Mouse (Mus musculus) forebrain, embryonic 10.5 days (tissue): Measurements from ENCODE around the gene Adi1. TPM values are rescaled to one million over a fixed set of nuclear protein-coding genes. Genes with fewer than 3 reads are reported as not detected.
A peak's percentile ranks its signal among the peaks of the same experiment; 100 is the strongest.

Source experiments
- DNase-seq: peaks from one replicate; pipeline ENCODE4 v3.0.0-alpha.2; 2017; ENCODE audit warnings: low spot score; ENCODE audit errors: extremely low spot score
- H3K27ac ChIP-seq: fragments of 300-500 bp; sonication (generic); 2 replicates; pipeline ENCODE4 v1.5.1; 2016; ENCODE audit warnings: mild to moderate bottlenecking
- H3K27me3 ChIP-seq: fragments of 300-500 bp; sonication (generic); 2 replicates; pipeline ENCODE4 v1.6.1; 2016; ENCODE audit warnings: mild to moderate bottlenecking; ENCODE audit not compliant: poor library complexity, severe bottlenecking
- H3K36me3 ChIP-seq: fragments of 300-500 bp; sonication (generic); replicated peaks from 2 replicates; pipeline ENCODE4 v1.6.1; 2016; ENCODE audit warnings: mild to moderate bottlenecking, moderate library complexity
- H3K4me1 ChIP-seq: fragments of 300-500 bp; sonication (generic); 2 replicates; pipeline ENCODE4 v1.6.1; 2016
- H3K4me3 ChIP-seq: fragments of 300-500 bp; sonication (generic); 2 replicates; pipeline ENCODE4 v1.5.1; 2016; ENCODE audit warnings: mild to moderate bottlenecking, moderate library complexity
- H3K9me3 ChIP-seq: fragments of 300-500 bp; sonication (generic); 2 replicates; pipeline ENCODE4 v1.6.1; 2016; ENCODE audit warnings: mild to moderate bottlenecking, moderate library complexity
- WGBS: fragments of 180-500 bp; shearing (Covaris S2); methylation state at CpG from one replicate; pipeline ENCODE4 v1.1.7; 2016; 5-methylcytosine and 5-hydroxymethylcytosine counted together
- polyA plus RNA-seq: library from polyadenylated mRNA; unstranded; fragments of >200 nt; fragmentation: Nextera tagmentation; extraction: Ambion mirVana; gene quantifications from 2 replicates; pipeline ENCODE4 v1.2.1, GENCODE M21; 2016

Gene Adi1
- polyA plus RNA-seq, 1 experiment from 2014 or later: 59.2 TPM

DNA sequence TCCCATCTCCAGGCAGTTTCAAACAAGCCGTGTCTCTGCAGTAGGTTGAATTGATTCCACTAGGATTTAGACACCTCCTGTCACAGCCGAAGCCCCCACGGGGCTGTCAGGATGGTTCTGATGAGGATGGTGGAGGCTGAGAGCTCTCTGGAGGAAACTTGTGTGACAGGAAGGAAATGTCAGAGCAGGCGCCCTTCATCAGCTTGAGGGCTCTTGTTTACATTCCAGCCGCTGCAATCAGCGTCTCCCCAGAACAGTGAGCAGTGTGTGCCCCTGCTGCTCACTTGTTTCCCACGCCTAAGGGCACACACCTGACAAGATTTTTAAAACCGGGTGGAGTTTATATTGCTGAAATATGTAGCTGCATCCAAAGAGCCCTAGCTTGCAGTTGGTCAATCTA lies 7.7 kb upstream of the Adi1 start:
- 56% methylated on average over 8 of the region's 8 CpGs for WGBS
- H3K9me3 ChIP-seq: no peaks in the 10 kb centered on the region
- DNase-seq: no peak

GRCm38 (mm10) chr12:28674038-28674720 lies 852 bp upstream of the Adi1 start:
- H3K27ac ChIP-seq: no peak overlapping the region
- peaks cover 20% of the 10 kb centered on the region for H3K36me3 ChIP-seq
- 85% methylated on average over 10 of the region's 10 CpGs for WGBS
- no peaks in the 10 kb centered on the region for H3K27me3 ChIP-seq
- H3K4me1 ChIP-seq: peaks cover 19% of the 10 kb centered on the region
- DNase-seq: no peak
- H3K4me3 ChIP-seq: peak overlapping the region; percentile 61
- H3K9me3 ChIP-seq: no peaks in the 10 kb centered on the region; the same call in 1 of the 2 replicates

More for the DNA sequence above, 7.7 kb upstream of the Adi1 start:
- Histone ChIP-seq H3K27ac (no peak overlapping the region), H3K4me3 (no peak overlapping the region), H3K27me3 (no peaks in the 10 kb centered on the region), H3K4me1 (peaks cover 17% of the 10 kb centered on the region), H3K36me3 (peaks cover 4% of the 10 kb centered on the region)

- no peaks in the 10 kb centered on the region; the same call in 1 of the 2 replicates for H3K9me3 ChIP-seq
- peak overlapping the region; percentile 61 for H3K4me3 ChIP-seq
- no peaks in the 10 kb centered on the region for H3K27me3 ChIP-seq
- 76% methylated on average over 5 of the region's 5 CpGs for WGBS
- peaks cover 19% of the 10 kb centered on the region for H3K4me1 ChIP-seq
- H3K27ac ChIP-seq: peak overlapping the region; percentile 89
- DNase-seq: no peak
- peaks cover 30% of the 10 kb centered on the region for H3K36me3 ChIP-seq
Measured at GRCm38 (mm10) chr12:28675925-28676209, 836 bp downstream of the Adi1 start.

DNA sequence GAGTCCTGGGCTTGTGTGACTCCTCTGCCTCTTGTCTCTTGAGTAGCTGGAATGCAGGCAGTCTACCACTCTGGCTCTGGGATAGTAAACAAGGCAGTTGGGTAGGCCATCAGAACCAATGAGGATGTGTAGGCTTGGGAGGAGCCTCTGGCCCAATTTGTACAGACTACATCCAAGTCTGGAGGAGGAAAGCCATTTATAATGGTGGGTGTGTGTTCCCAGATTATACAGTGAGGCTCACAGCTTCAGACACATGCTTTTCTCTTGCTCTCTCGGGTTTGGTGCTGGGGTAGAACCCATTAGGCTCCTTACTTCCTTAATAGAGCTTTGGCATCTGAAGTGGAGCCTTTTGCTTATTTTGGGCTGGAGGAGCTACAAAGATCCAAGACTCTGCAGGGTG lies 9.6 kb downstream of the Adi1 start:
- WGBS: 88% methylated on average over 1 of the region's 1 CpGs
- no peak overlapping the region for H3K27ac ChIP-seq
- H3K27me3 ChIP-seq: no peaks in the 10 kb centered on the region
- peaks cover 4% of the 10 kb centered on the region; the same call in 1 of the 2 replicates for H3K4me1 ChIP-seq
- peaks cover 47% of the 10 kb centered on the region for H3K36me3 ChIP-seq
- no peak for DNase-seq
- no peak overlapping the region for H3K4me3 ChIP-seq
- no peaks in the 10 kb centered on the region for H3K9me3 ChIP-seq

GRCm38 (mm10) chr12:28685771-28686170 lies 10.7 kb downstream of the Adi1 start:
- DNase-seq: no peak
- no peaks in the 10 kb centered on the region for H3K27me3 ChIP-seq
- peaks cover 4% of the 10 kb centered on the region; the same call in 1 of the 2 replicates for H3K4me1 ChIP-seq
- H3K36me3 ChIP-seq: peaks cover 53% of the 10 kb centered on the region
- WGBS: 81% methylated on average over 3 of the region's 3 CpGs
- no peak overlapping the region for H3K4me3 ChIP-seq
- no peak overlapping the region for H3K27ac ChIP-seq
- no peaks in the 10 kb centered on the region for H3K9me3 ChIP-seq

GRCm38 (mm10) chr12:28686199-28686879 lies 11.3 kb downstream of the Adi1 start:
- no peaks in the 10 kb centered on the region for H3K9me3 ChIP-seq
- H3K27ac ChIP-seq: no peak overlapping the region
- WGBS: 73% methylated on average over 8 of the region's 8 CpGs
- peaks cover 53% of the 10 kb centered on the region for H3K36me3 ChIP-seq
- no peaks in the 10 kb centered on the region for H3K27me3 ChIP-seq
- H3K4me3 ChIP-seq: no peak overlapping the region
- peaks cover 4% of the 10 kb centered on the region; the same call in 1 of the 2 replicates for H3K4me1 ChIP-seq
- DNase-seq: no peak

DNA sequence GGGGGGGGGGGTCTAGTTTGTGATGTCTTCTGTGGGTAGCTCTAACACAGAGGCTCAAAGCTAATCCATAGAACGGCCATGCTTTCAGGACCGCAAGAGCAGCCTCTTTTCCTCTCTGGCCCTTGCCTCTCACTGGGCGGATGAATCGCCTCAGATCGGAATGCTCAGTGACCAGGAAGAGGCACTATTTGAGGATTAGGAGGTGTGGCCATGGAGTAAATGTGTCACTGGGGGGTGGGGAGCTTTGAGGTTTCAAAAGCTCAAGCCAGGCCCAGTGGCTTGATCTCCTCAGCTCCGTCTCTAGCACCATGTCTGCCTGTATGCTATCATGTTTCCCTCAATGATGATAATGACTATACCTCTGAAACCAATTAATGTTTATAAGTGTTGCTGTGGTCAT lies 14.0 kb downstream of the Adi1 start:
- Histone ChIP-seq H3K27me3 (no peaks in the 10 kb centered on the region), H3K9me3 (no peaks in the 10 kb centered on the region), H3K4me1 (peaks cover 4% of the 10 kb centered on the region; the same call in 1 of the 2 replicates), H3K27ac (no peak overlapping the region), H3K36me3 (peaks cover 50% of the 10 kb centered on the region), H3K4me3 (no peak overlapping the region)
- 73% methylated on average over 6 of the region's 6 CpGs for WGBS
- no peak for DNase-seq

DNA sequence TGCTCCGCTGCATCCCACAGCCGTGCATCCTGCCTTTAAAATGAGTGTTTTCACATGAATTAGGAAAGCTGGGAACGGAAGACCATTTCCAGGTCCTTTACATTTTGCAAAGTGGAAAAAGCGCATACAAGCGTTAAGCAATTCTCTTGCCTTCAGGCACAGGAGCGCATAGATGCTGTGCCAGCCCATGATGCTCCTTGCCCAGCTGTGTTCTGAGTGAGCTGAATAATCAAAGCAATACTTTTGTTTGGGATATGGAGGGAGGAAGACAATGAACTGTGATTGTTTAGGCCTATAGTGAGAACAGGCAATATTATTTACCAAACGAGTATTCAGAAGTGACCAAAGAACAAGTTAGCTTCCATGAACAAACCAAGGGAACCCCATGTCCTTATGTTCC lies 15.7 kb downstream of the Adi1 start:
- DNase-seq: no peak
- no peaks in the 10 kb centered on the region for H3K27me3 ChIP-seq
- H3K27ac ChIP-seq: no peak overlapping the region
- no peak overlapping the region for H3K4me3 ChIP-seq
- no peaks in the 10 kb centered on the region for H3K9me3 ChIP-seq
- H3K4me1 ChIP-seq: peaks cover 4% of the 10 kb centered on the region; the same call in 1 of the 2 replicates
- H3K36me3 ChIP-seq: peaks cover 57% of the 10 kb centered on the region
- WGBS: 94% methylated on average over 7 of the region's 7 CpGs

GRCm38 (mm10) chr12:28693738-28694137 lies 18.7 kb downstream of the Adi1 start:
- WGBS: 83% methylated on average over 3 of the region's 3 CpGs
- Histone ChIP-seq H3K4me3 (no peak overlapping the region), H3K4me1 (peaks cover 12% of the 10 kb centered on the region), H3K36me3 (peaks cover 61% of the 10 kb centered on the region), H3K9me3 (no peaks in the 10 kb centered on the region), H3K27me3 (no peaks in the 10 kb centered on the region), H3K27ac (no peak overlapping the region)
- no peak for DNase-seq

DNA sequence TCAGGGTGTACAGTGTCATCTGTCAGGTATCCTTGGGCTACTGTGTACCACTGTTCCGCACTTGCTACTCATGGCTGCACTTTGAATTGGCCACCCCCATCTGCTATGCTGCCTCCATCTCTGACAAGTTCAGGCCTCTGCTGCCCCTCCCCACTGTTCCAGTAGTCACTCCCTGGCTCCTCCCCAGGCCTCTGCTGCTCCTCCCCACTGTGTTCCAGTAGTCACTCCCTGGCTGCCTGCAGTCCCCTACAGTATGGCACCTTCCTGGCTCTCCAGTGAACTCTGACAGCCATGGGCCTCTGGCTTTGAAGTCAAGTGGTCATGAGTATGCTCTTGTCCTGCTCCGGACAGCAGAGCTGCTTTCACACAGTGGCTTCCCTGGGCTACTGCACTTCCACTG lies 19.2 kb downstream of the Adi1 start:
- WGBS: 93% methylated on average over 2 of the region's 2 CpGs
- Histone ChIP-seq H3K27me3 (no peaks in the 10 kb centered on the region), H3K4me3 (no peak overlapping the region), H3K4me1 (peaks cover 12% of the 10 kb centered on the region), H3K27ac (no peak overlapping the region), H3K36me3 (peaks cover 56% of the 10 kb centered on the region), H3K9me3 (no peaks in the 10 kb centered on the region)
- DNase-seq: no peak

- 96% methylated on average over 7 of the region's 7 CpGs for whole genome bisulfite sequencing
- Histone ChIP-seq H3K4me3 (no peak overlapping the region), H3K4me1 (peaks cover 13% of the 10 kb centered on the region), H3K36me3 (peaks cover 50% of the 10 kb centered on the region), H3K27me3 (no peaks in the 10 kb centered on the region), H3K27ac (no peak overlapping the region), H3K9me3 (no peaks in the 10 kb centered on the region)
- no peak for DNase-seq
Measured at GRCm38 (mm10) chr12:28694776-28695175, 19.7 kb downstream of the Adi1 start.

- Histone ChIP-seq H3K36me3 (peaks cover 24% of the 10 kb centered on the region; the same call in 1 of the 2 replicates), H3K27me3 (no peaks in the 10 kb centered on the region), H3K4me1 (peaks cover 23% of the 10 kb centered on the region), H3K9me3 (no peaks in the 10 kb centered on the region), H3K27ac (no peak overlapping the region), H3K4me3 (no peak overlapping the region)
- DNase-seq: no peak
- WGBS: 71% methylated on average over 14 of the region's 14 CpGs
Measured at GRCm38 (mm10) chr12:28697821-28698595, 23.0 kb downstream of the Adi1 start.

DNA sequence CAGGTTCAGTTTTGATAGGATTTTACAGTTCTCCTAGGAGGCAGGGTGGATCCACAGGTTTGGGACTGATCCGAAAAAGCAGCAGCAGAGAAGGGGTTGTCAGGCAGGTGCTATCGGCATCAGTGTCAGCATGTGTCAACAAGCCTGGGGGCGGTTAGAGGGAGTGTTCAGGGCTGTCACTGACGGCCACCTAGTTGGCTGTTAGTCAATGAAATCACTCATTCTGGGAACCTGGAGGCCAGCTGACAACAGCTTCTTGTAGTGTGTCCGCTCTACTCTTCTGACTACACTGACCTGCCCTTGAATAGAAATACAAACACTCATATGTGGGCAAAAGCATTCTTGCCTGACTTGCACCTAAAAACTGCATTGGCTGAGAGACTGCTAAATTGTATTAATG lies 24.1 kb downstream of the Adi1 start:
- H3K27ac ChIP-seq: no peak overlapping the region
- 82% methylated on average over 5 of the region's 5 CpGs for WGBS
- no peaks in the 10 kb centered on the region for H3K9me3 ChIP-seq
- DNase-seq: no peak
- H3K4me3 ChIP-seq: no peak overlapping the region
- H3K36me3 ChIP-seq: peaks cover 24% of the 10 kb centered on the region; the same call in 1 of the 2 replicates
- H3K27me3 ChIP-seq: 0 out of 2 replicates have a peak, but pooled peaks cover 8% of the 10 kb centered on the region
- H3K4me1 ChIP-seq: peaks cover 28% of the 10 kb centered on the region
